Mouse (Mus musculus): ENCODE measurements around the gene Kcnk13.

DNA sequence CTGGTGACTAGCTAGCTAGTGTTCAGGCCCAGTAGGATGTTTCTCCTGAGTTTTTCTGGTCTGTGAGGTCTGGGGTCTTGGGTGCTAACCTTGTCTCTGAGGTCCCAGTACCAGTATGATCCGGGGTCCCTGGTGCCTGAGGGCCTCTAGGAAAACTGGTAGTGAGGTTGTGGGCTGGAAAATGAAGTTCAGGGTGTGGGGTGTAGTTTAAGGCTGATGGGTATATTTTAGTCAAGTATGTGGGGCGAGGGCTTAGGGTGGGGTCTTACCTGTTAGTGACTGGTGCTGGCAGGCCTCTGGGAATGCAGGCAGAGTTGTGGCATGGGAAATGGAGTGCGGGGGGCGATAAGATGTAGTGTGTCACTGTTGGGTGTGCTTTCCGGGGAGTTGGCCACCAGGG is 67.4 kb downstream of the Kcnk13 start:
- TF ChIP-seq CTCF (IDR thresholded peaks at IDR 0.05; ENCODE audit: insufficient read depth, low read length) (no peak), POLR2A (IDR thresholded peaks at IDR 0.05; ENCODE audit: borderline replicate concordance, extremely low read depth, low read depth, low read length) (no peak)
